Mouse (Mus musculus): ENCODE measurements around the gene Slc25a21.

DNA sequence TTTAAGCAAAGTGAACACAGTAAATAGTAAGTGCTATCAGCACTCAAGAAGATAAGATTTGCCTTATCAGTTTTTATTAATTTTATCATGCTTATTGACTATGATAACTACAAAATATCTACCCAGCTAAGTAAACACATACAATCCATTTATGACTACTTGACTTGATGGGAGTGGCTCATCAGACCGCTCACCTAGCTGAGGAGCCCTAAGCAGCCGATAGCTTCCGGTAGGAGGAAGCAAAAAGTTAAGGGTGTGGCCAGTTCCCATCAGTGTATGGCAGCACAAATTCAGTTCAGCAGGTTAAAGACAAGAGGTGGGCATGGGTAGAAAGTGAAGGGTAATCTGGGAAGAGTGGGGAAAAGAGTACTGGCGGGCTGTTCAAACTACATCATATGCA, 10.2 kb downstream of the Slc25a21 start:
- no peak for TF ChIP-seq CTCF (IDR thresholded peaks at IDR 0.05; ENCODE audit: low read depth, low read length)
- TF ChIP-seq POLR2A (IDR thresholded peaks at IDR 0.05; ENCODE audit: borderline replicate concordance, low read depth, low read length), result no peak
